In genomic region chr10:98624681-98625321, GRCm38 (mm10) we compare ENCODE assay signal across 10 mouse cellular contexts.
A peak's percentile ranks its signal among the peaks of the same experiment; 100 is the strongest.
DNase-seq lines count a peak whose midpoint lies in the region; ATAC-seq lines count a peak whose summit lies in the region.
"Had no signal": no experiment of that assay in that cellular context is flagged by ENCODE, and none has a peak within 500 bp of the region (broad histone marks: within the 10 kb centered on the region; RNA-seq: fewer than 3 reads in every experiment).

No protein-coding gene starts in this region.

- H3K4me2 ChIP-seq in heart, embryonic 11.5 days = peak overlapping the region; percentile 57
- 0 out of 2 replicates have a peak overlapping the region, but pooled peaks have one; percentile 27 for H3K4me2 ChIP-seq in limb, embryonic 12.5 days

- H3K27ac ChIP-seq in heart, embryonic 11.5 days (ENCODE audit: low read depth, low read length) = peak overlapping the region; percentile 73
- H3K27ac ChIP-seq in limb, embryonic 12.5 days = no peak overlapping the region
- no peak overlapping the region for H3K27ac ChIP-seq in limb, embryonic 10.5 days

- no peaks in the 10 kb centered on the region for H3K36me3 ChIP-seq in heart, embryonic 11.5 days (ENCODE audit: control insufficient read depth, insufficient read depth, low read length)
- H3K36me3 ChIP-seq in limb, embryonic 12.5 days = no peaks in the 10 kb centered on the region
- no peaks in the 10 kb centered on the region for H3K36me3 ChIP-seq in limb, embryonic 10.5 days
- no peaks in the 10 kb centered on the region for H3K36me3 ChIP-seq in erythroblast, embryonic 14.5 days (ENCODE audit: control insufficient read depth)

- H3K4me3 ChIP-seq in heart, embryonic 11.5 days (ENCODE audit: low read depth, low read length) = peak overlapping the region; percentile 16
- H3K4me3 ChIP-seq in limb, embryonic 12.5 days (replicated peaks) = no peak overlapping the region
- no peak overlapping the region for H3K4me3 ChIP-seq in limb, embryonic 10.5 days
- peak overlapping the region; percentile 60 for H3K4me3 ChIP-seq in erythroblast, embryonic 14.5 days (replicated peaks)

- H3K9me3 ChIP-seq in heart, embryonic 11.5 days (replicated peaks; ENCODE audit: control insufficient read depth, low read length) = no peaks in the 10 kb centered on the region
- no peaks in the 10 kb centered on the region for H3K9me3 ChIP-seq in limb, embryonic 12.5 days
- H3K9me3 ChIP-seq in limb, embryonic 10.5 days (replicated peaks) = no peaks in the 10 kb centered on the region
- no peaks in the 10 kb centered on the region for H3K9me3 ChIP-seq in erythroblast, embryonic 14.5 days (ENCODE audit: control insufficient read depth, low read length)

- H3K9ac ChIP-seq in heart, embryonic 11.5 days (ENCODE audit: low read depth, low read length) = no peak overlapping the region
- no peak overlapping the region for H3K9ac ChIP-seq in limb, embryonic 12.5 days (replicated peaks)

- H3K27me3 ChIP-seq in heart, embryonic 11.5 days (ENCODE audit: control insufficient read depth, insufficient read depth, low read length) = no peaks in the 10 kb centered on the region
- H3K27me3 ChIP-seq in limb, embryonic 12.5 days = no peaks in the 10 kb centered on the region
- H3K27me3 ChIP-seq in limb, embryonic 10.5 days (ENCODE audit: low read depth, poor library complexity, severe bottlenecking) = no peaks in the 10 kb centered on the region
- no peaks in the 10 kb centered on the region for H3K27me3 ChIP-seq in erythroblast, embryonic 14.5 days (ENCODE audit: control insufficient read depth)

- H3K4me1 ChIP-seq in heart, embryonic 11.5 days (ENCODE audit: control insufficient read depth, insufficient read depth, low read length) = no peaks in the 10 kb centered on the region
- H3K4me1 ChIP-seq in limb, embryonic 12.5 days (replicated peaks) = no peaks in the 10 kb centered on the region
- no peaks in the 10 kb centered on the region for H3K4me1 ChIP-seq in limb, embryonic 10.5 days
- peaks cover 43% of the 10 kb centered on the region for H3K4me1 ChIP-seq in erythroblast, embryonic 14.5 days (ENCODE audit: control insufficient read depth)

- no peak for DNase-seq in heart, adult 18-20 months
- no peak for DNase-seq in limb, embryonic 10.5 days (ENCODE audit: low spot score)
- DNase-seq in urinary bladder, postnatal 4 days (ENCODE audit: low spot score in 2 of 2) = no peak
- DNase-seq in urinary bladder, postnatal 14 days (ENCODE audit: low spot score) = no peak
- DNase-seq: cerebellum, adult 8-10 months; right cerebral cortex, adult 18-20 months had no signal

- peak; percentile 85 for ATAC-seq in heart, embryonic 11.5 days (replicated peaks; ENCODE audit: insufficient number of reproducible peaks, low FRiP score, low TSS enrichment)
- no peak for ATAC-seq in limb, embryonic 12.5 days (ENCODE audit: insufficient number of reproducible peaks, insufficient read depth, low FRiP score, low TSS enrichment, low read depth)
- 0 out of 2 replicates have a peak, but pooled peaks have one; percentile 30 for ATAC-seq in megakaryocyte, adult 5-6 weeks (ENCODE audit: poor library complexity, severe bottlenecking)

- 13% methylated on average over 12 of the region's 12 CpGs for WGBS in heart, embryonic 11.5 days (ENCODE audit: insufficient replicate concordance)
- 40% methylated on average over 12 of the region's 12 CpGs for WGBS in limb, embryonic 12.5 days
- WGBS in limb, embryonic 10.5 days = 44% methylated on average over 12 of the region's 12 CpGs

Comparison
In these comparisons a context has a peak if more than half of its experiments do, and no peak if none do; other contexts are left out.
1. H3K4me3 ChIP-seq: peak in heart, embryonic 11.5 days (single experiment) and erythroblast, embryonic 14.5 days (single experiment); none in limb, embryonic 12.5 days (single experiment) and limb, embryonic 10.5 days (single experiment).